22 mouse cellular contexts compared by ENCODE assay signal in the genomic region with DNA sequence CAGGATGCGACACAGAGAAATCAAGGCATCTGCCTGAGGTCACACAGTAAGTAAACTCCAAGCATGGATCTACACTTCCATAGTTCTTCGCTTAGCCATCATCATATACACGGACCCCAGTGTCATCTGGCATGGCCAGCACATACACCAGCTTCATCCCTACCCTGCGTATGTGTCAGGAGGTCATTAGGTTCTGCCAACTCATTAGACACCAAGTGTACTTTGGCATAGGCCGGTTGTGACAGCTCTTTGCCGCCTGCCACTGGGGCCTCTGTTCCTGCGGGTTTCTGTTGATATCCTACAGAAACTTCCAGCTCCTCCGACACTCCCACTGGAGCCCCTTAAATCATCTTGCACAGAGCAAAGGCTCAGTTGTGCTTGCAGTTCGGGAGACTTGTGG. TPM values are rescaled to one million over a fixed set of nuclear protein-coding genes. Genes with fewer than 3 reads are reported as not detected.
DNase-seq lines count a peak whose midpoint lies in the region; ATAC-seq and TF ChIP-seq lines count a peak whose summit lies in the region.
"Had no signal": no experiment of that assay in that cellular context is flagged by ENCODE, and none has a peak within 500 bp of the region (broad histone marks: within the 10 kb centered on the region; RNA-seq: fewer than 3 reads in every experiment).

No protein-coding gene starts in this region.

- no peak overlapping the region for H3K4me3 ChIP-seq in intestine, postnatal 0 days (ENCODE audit: low read depth, low read length)
- no peak overlapping the region for H3K4me3 ChIP-seq in intestine, embryonic 16.5 days (ENCODE audit: low read length)
- no peak overlapping the region for H3K4me3 ChIP-seq in liver, adult 2 months (ENCODE audit: insufficient read depth, low read depth, low read length)
- H3K4me3 ChIP-seq in liver, embryonic 12.5 days, result no peak overlapping the region
- no peak overlapping the region for H3K4me3 ChIP-seq in small intestine, adult 2 months (ENCODE audit: low read depth, low read length)

- peak; percentile 76 for ATAC-seq in intestine, postnatal 0 days
- ATAC-seq in intestine, embryonic 16.5 days, result no peak
- ATAC-seq in liver, embryonic 12.5 days, result no peak
- ATAC-seq: activated CD4-positive, CD25-positive, alpha-beta regulatory T cell, adult 4 months; CD4-positive, CD25-positive, alpha-beta regulatory T cell, adult 4 months; Patski had no signal

- H3K36me3 ChIP-seq in intestine, postnatal 0 days (ENCODE audit: control insufficient read depth, insufficient read depth), result no peaks in the 10 kb centered on the region
- H3K36me3 ChIP-seq in intestine, embryonic 16.5 days (ENCODE audit: control insufficient read depth, insufficient read depth, low read length), result no peaks in the 10 kb centered on the region
- H3K36me3 ChIP-seq in liver, adult 2 months (ENCODE audit: control insufficient read depth, insufficient read depth, low read length), result no peaks in the 10 kb centered on the region
- no peaks in the 10 kb centered on the region for H3K36me3 ChIP-seq in liver, embryonic 12.5 days
- no peaks in the 10 kb centered on the region for H3K36me3 ChIP-seq in small intestine, adult 2 months (ENCODE audit: control insufficient read depth, insufficient read depth, low read length)
- H3K36me3 ChIP-seq: G1E had no signal

- peaks cover 4% of the 10 kb centered on the region; the same call in 1 of the 2 replicates for H3K79me2 ChIP-seq in liver, adult 2 months (ENCODE audit: control insufficient read depth, insufficient read depth, low read length)

- H3K9ac ChIP-seq in intestine, postnatal 0 days (ENCODE audit: low read depth, low read length), result no peak overlapping the region
- no peak overlapping the region for H3K9ac ChIP-seq in intestine, embryonic 16.5 days (ENCODE audit: low read depth, low read length)
- no peak overlapping the region for H3K9ac ChIP-seq in liver, adult 2 months (ENCODE audit: low read depth, low read length)
- no peak overlapping the region for H3K9ac ChIP-seq in liver, embryonic 12.5 days

- 63% methylated on average over 9 of the region's 9 CpGs for WGBS in intestine, postnatal 0 days
- WGBS in intestine, embryonic 16.5 days, result 87% methylated on average over 9 of the region's 9 CpGs
- WGBS in liver, adult 2 months, result 70% methylated on average over 9 of the region's 9 CpGs
- WGBS in liver, embryonic 12.5 days (ENCODE audit: insufficient replicate concordance), result 84% methylated on average over 9 of the region's 9 CpGs
- 52% methylated on average over 9 of the region's 9 CpGs for WGBS in small intestine, adult 2 months

- peak overlapping the region; percentile 50; the same call in 1 of the 2 replicates for H3K27ac ChIP-seq in intestine, postnatal 0 days (ENCODE audit: low read depth, low read length)
- H3K27ac ChIP-seq in intestine, embryonic 16.5 days (ENCODE audit: low read length), result no peak overlapping the region
- no peak overlapping the region for H3K27ac ChIP-seq in liver, adult 2 months (replicated peaks; ENCODE audit: insufficient read depth, low read depth, low read length)
- no peak overlapping the region for H3K27ac ChIP-seq in liver, embryonic 12.5 days
- H3K27ac ChIP-seq in small intestine, adult 2 months (ENCODE audit: insufficient read depth, low read depth, low read length), result peak overlapping the region; percentile 86

- H3K27me3 ChIP-seq in intestine, postnatal 0 days (replicated peaks; ENCODE audit: control insufficient read depth, insufficient read depth, low read length), result no peaks in the 10 kb centered on the region
- 0 out of 2 replicates have a peak, but pooled peaks cover 2% of the 10 kb centered on the region for H3K27me3 ChIP-seq in intestine, embryonic 16.5 days (replicated peaks; ENCODE audit: control insufficient read depth, insufficient read depth, low read length)
- H3K27me3 ChIP-seq in liver, adult 2 months (ENCODE audit: control insufficient read depth, insufficient read depth, low read length), result no peaks in the 10 kb centered on the region
- H3K27me3 ChIP-seq in liver, embryonic 12.5 days (replicated peaks), result peaks cover 52% of the 10 kb centered on the region
- H3K27me3 ChIP-seq in small intestine, adult 2 months (ENCODE audit: control insufficient read depth, insufficient read depth, low read length), result no peaks in the 10 kb centered on the region
- H3K27me3 ChIP-seq: CH12.LX had no signal

- H3K4me1 ChIP-seq in intestine, postnatal 0 days (replicated peaks; ENCODE audit: control insufficient read depth, insufficient read depth, low read length), result no peaks in the 10 kb centered on the region
- 0 out of 2 replicates have a peak, but pooled peaks cover 9% of the 10 kb centered on the region for H3K4me1 ChIP-seq in intestine, embryonic 16.5 days (ENCODE audit: control insufficient read depth, insufficient read depth, low read length)
- H3K4me1 ChIP-seq in liver, adult 2 months (ENCODE audit: control insufficient read depth, insufficient read depth, low read length), result peaks cover 23% of the 10 kb centered on the region
- peaks cover 15% of the 10 kb centered on the region for H3K4me1 ChIP-seq in liver, embryonic 12.5 days
- H3K4me1 ChIP-seq in small intestine, adult 2 months (ENCODE audit: control insufficient read depth, insufficient read depth, insufficient read length, low read length), result peaks cover 27% of the 10 kb centered on the region

- H3K9me3 ChIP-seq in intestine, postnatal 0 days (ENCODE audit: control insufficient read depth), result no peaks in the 10 kb centered on the region
- no peaks in the 10 kb centered on the region for H3K9me3 ChIP-seq in intestine, embryonic 16.5 days (ENCODE audit: control insufficient read depth, low read length)
- no peaks in the 10 kb centered on the region for H3K9me3 ChIP-seq in liver, embryonic 12.5 days (replicated peaks)
- H3K9me3 ChIP-seq: G1E had no signal

- H3K4me2 ChIP-seq in intestine, postnatal 0 days (replicated peaks; ENCODE audit: low read depth), result no peak overlapping the region
- H3K4me2 ChIP-seq in intestine, embryonic 16.5 days (ENCODE audit: low read depth, low read length), result no peak overlapping the region
- H3K4me2 ChIP-seq in liver, embryonic 12.5 days, result no peak overlapping the region

- DNase-seq in liver, adult 2 months (ENCODE audit: extremely low read depth, low read depth, low spot score), result peak; percentile 61
- no peak for DNase-seq in Muller cell, postnatal 12 days (ENCODE audit: inconsistent ontology term)
- DNase-seq: adrenal gland, adult 2 months; adrenal gland, adult 8-10 months; adrenal gland, postnatal 10 days; adrenal gland, postnatal 14 days; adrenal gland, postnatal 25 days; adrenal gland, postnatal 36 days; B cell, adult 2 months; cerebellum, adult 11 months; cerebellum, adult 11-12 months; cerebellum, adult 18-20 months; cerebellum, adult 2 months had no signal

- TF ChIP-seq POLR2A in liver, adult 2 months (IDR thresholded peaks at IDR 0.05; ENCODE audit: extremely low read depth, insufficient read depth, low read length), result no peak
- no peak for TF ChIP-seq POLR2A in small intestine, adult 2 months (IDR thresholded peaks at IDR 0.05; ENCODE audit: low read depth, low read length)

- no peak for TF ChIP-seq CTCF in intestine, postnatal 0 days (IDR thresholded peaks at IDR 0.05; ENCODE audit: low read depth)
- TF ChIP-seq CTCF in liver, adult 2 months (IDR thresholded peaks at IDR 0.05; ENCODE audit: low read depth, low read length), result no peak
- TF ChIP-seq CTCF in small intestine, adult 2 months (IDR thresholded peaks at IDR 0.05; ENCODE audit: extremely low read depth, insufficient read length, insufficient replicate concordance, low read depth, low read length), result no peak

RNA-seq across cellular contexts. Expression of a gene that starts 4.0 kb away (rescaled TPM):
- polyA plus RNA-seq in intestine, postnatal 0 days (2015; fragmentation: Nextera tagmentation; extraction: Ambion mirVana), result 14.7 and 16.9 TPM in 2 replicates
- polyA plus RNA-seq in intestine, embryonic 16.5 days (2015; fragmentation: Nextera tagmentation; extraction: Ambion mirVana), result 6.8 and 8.0 TPM in 2 replicates
- total RNA-seq in liver, adult 2 months (2014; rRNA removed), result 9.6 and 11.0 TPM in 2 replicates
- 4.3 and 6.2 TPM in 2 replicates for polyA plus RNA-seq in liver, adult 2 months (2012; rRNA removed)
- 12.3 and 16.4 TPM in 2 replicates for polyA plus RNA-seq in liver, embryonic 12.5 days (2016; fragmentation: Nextera tagmentation; extraction: Ambion mirVana)
- polyA plus RNA-seq in small intestine, adult 2 months (2012; rRNA removed), result 5.6 and 8.2 TPM in 2 replicates

RNA-seq across cellular contexts. Expression of a gene that starts 27.6 kb away (rescaled TPM):
- polyA plus RNA-seq in intestine, postnatal 0 days (2015; fragmentation: Nextera tagmentation; extraction: Ambion mirVana), result 201 and 207 TPM in 2 replicates
- polyA plus RNA-seq in intestine, embryonic 16.5 days (2015; fragmentation: Nextera tagmentation; extraction: Ambion mirVana), result 203 and 219 TPM in 2 replicates
- total RNA-seq in liver, adult 2 months (2014; rRNA removed), result 47.0 and 50.5 TPM in 2 replicates
- 13.6 and 16.4 TPM in 2 replicates for polyA plus RNA-seq in liver, adult 2 months (2012; rRNA removed)
- polyA plus RNA-seq in liver, embryonic 12.5 days (2016; fragmentation: Nextera tagmentation; extraction: Ambion mirVana), result 199 TPM in 2 replicates
- polyA plus RNA-seq in small intestine, adult 2 months (2012; rRNA removed), result 5.1 and 5.3 TPM in 2 replicates

RNA-seq across cellular contexts. Expression of a gene that starts 27.6 kb away (rescaled TPM):
- 122 and 133 TPM in 2 replicates for polyA plus RNA-seq in intestine, postnatal 0 days (2015; fragmentation: Nextera tagmentation; extraction: Ambion mirVana)
- 149 and 155 TPM in 2 replicates for polyA plus RNA-seq in intestine, embryonic 16.5 days (2015; fragmentation: Nextera tagmentation; extraction: Ambion mirVana)
- total RNA-seq in liver, adult 2 months (2014; rRNA removed), result 21.3 and 22.1 TPM in 2 replicates
- polyA plus RNA-seq in liver, adult 2 months (2012; rRNA removed), result 10.8 and 11.9 TPM in 2 replicates
- 89.6 and 95.1 TPM in 2 replicates for polyA plus RNA-seq in liver, embryonic 12.5 days (2016; fragmentation: Nextera tagmentation; extraction: Ambion mirVana)
- 15.1 and 32.2 TPM in 2 replicates for polyA plus RNA-seq in small intestine, adult 2 months (2012; rRNA removed)

Comparison
In these comparisons a context has a peak if more than half of its experiments do, and no peak if none do; other contexts are left out.
1. H3K27ac ChIP-seq: peak in intestine, postnatal 0 days (single experiment) and small intestine, adult 2 months (single experiment); none in intestine, embryonic 16.5 days (single experiment), liver, adult 2 months (single experiment) and liver, embryonic 12.5 days (single experiment).
2. RNA of a gene that starts 27.6 kb away (polyA plus RNA-seq): 203 to 219 TPM in intestine, embryonic 16.5 days, 201 to 207 TPM in intestine, postnatal 0 days and 199 TPM in liver, embryonic 12.5 days; 13.6 to 16.4 TPM in liver, adult 2 months and 5.1 to 5.3 TPM in small intestine, adult 2 months; every median in the first group is over 10 times any median in the second.